Mouse (Mus musculus): ENCODE results near the gene Oser1.

DNA sequence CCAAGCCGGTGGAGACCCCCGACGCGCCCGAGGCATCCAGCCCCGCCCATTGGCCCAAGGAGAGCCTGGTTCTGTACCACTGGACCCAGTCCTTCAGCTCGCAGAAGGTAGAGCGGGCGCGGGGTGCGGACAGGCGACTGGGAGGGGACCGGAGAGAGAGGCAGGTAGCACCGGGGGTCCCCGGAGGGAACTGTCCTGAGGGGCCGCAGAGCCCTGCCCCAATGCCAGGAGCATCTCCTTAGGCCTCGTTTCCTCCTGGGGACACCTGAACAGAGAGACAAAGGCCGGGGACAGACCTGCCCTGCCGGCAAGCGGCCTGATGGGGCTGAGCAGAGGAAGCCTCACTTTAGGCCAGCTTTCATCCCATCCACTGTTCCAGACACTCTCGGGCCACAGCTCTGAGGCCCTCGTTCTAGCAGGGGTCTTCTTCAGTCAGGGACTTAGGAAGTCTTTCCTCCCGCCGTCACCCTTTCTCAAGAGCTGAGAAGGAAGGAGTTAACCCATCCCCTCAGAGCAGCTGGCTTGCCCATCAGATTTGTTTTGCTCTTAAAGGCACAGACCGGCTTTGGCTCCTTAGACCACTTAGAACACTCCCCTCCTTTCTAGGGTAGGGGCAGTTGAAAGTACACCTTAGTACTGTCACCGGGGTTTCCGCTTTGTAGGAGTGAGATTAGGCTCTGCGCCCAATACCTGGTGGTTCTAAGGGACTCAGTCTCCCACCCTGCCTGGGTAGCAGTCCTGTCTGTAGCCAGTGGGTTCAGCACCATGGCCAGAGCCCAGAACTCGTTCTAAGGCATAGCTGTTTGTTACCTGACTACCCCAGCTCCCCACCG, 14.3 kb upstream of the Oser1 start:
- no peak for TF ChIP-seq POLR2A (IDR thresholded peaks at IDR 0.05; ENCODE audit: low read depth, low read length)
- TF ChIP-seq CTCF (IDR thresholded peaks at IDR 0.05; ENCODE audit: borderline replicate concordance, insufficient read depth, low read length), result no peak
